Mouse (Mus musculus): ENCODE data around the gene Hpf1. TPM values are rescaled to one million over a fixed set of nuclear protein-coding genes. Genes with fewer than 3 reads are reported as not detected.
A peak's percentile ranks its signal among the peaks of the same experiment; 100 is the strongest.

Gene Hpf1
- polyA plus RNA-seq, 1 experiment = 50.7 TPM

GRCm38 (mm10) chr8:60938717-60939424, 48.7 kb downstream of the Hpf1 start:
- TF ChIP-seq POLR2A (IDR thresholded peaks at IDR 0.05; ENCODE audit: extremely low read depth, insufficient read depth, low read length) (no peak), CTCF (IDR thresholded peaks at IDR 0.05; ENCODE audit: extremely low read depth, insufficient read depth, low read length) (no peak)
- H3K4me1 ChIP-seq (ENCODE audit: control insufficient read depth, insufficient read depth, low read length) = no peaks in the 10 kb centered on the region; the same call in 1 of the 2 replicates
- H3K27ac ChIP-seq (ENCODE audit: insufficient read depth, low read length) = no peak overlapping the region
- no peak overlapping the region for H3K4me3 ChIP-seq (ENCODE audit: insufficient read depth, low read length)

GRCm38 (mm10) chr8:60942867-60943266, 52.6 kb downstream of the Hpf1 start:
- Histone ChIP-seq H3K4me1 (ENCODE audit: control insufficient read depth, insufficient read depth, low read length) (no peaks in the 10 kb centered on the region; the same call in 1 of the 2 replicates), H3K4me3 (ENCODE audit: insufficient read depth, low read length) (no peak overlapping the region), H3K27ac (ENCODE audit: insufficient read depth, low read length) (no peak overlapping the region)
- no peak for TF ChIP-seq POLR2A (IDR thresholded peaks at IDR 0.05; ENCODE audit: extremely low read depth, insufficient read depth, low read length)
- TF ChIP-seq CTCF (IDR thresholded peaks at IDR 0.05; ENCODE audit: extremely low read depth, insufficient read depth, low read length) = no peak

DNA sequence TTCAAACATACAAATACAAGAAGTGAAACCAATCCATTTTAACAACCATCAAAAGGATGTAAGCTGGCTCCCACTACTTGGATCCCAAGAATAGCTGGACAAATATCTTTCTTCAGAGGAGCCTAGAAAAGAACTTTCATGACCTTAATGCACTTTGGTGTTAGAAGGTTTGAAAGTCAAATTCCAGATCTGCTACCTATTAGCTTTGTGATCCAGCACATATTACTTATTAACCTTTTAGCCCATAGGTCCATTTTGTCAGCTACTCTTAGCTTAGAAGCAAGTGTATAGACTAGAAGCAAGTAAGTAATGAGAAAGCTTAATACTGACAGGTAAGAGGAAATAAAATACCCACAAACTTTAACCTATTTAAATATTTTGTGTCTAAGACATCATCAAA, 57.3 kb downstream of the Hpf1 start:
- Histone ChIP-seq H3K4me3 (ENCODE audit: insufficient read depth, low read length) (no peak overlapping the region), H3K27ac (ENCODE audit: insufficient read depth, low read length) (no peak overlapping the region), H3K4me1 (ENCODE audit: control insufficient read depth, insufficient read depth, low read length) (peaks cover 1% of the 10 kb centered on the region; the same call in 1 of the 2 replicates)
- TF ChIP-seq CTCF (IDR thresholded peaks at IDR 0.05; ENCODE audit: extremely low read depth, insufficient read depth, low read length) = no peak
- TF ChIP-seq POLR2A (IDR thresholded peaks at IDR 0.05; ENCODE audit: extremely low read depth, insufficient read depth, low read length) = no peak

DNA sequence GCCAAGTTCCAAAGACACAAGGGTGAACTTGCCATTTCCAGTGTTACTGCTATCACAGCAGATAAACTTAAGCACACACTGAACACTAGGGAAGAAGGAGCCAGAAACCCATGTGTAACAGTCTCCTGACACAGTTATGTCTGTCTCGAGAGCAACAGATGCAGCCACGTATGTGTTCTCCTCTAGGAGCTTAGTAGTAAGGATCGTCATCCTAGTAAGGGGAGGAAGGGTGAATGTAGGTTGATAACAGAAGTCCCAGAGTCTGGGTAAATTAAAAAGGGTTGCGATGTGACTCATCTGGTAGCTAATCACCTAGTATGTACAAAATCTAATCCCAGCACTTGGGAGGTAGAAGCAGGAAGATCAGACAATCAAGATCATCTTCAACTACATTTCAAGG, 59.6 kb downstream of the Hpf1 start:
- H3K4me1 ChIP-seq (ENCODE audit: control insufficient read depth, insufficient read depth, low read length) = peaks cover 1% of the 10 kb centered on the region; the same call in 1 of the 2 replicates
- TF ChIP-seq POLR2A (IDR thresholded peaks at IDR 0.05; ENCODE audit: extremely low read depth, insufficient read depth, low read length) = no peak
- no peak for TF ChIP-seq CTCF (IDR thresholded peaks at IDR 0.05; ENCODE audit: extremely low read depth, insufficient read depth, low read length)
- no peak overlapping the region for H3K4me3 ChIP-seq (ENCODE audit: insufficient read depth, low read length)
- H3K27ac ChIP-seq (ENCODE audit: insufficient read depth, low read length) = no peak overlapping the region

GRCm38 (mm10) chr8:60951271-60951670, 61.1 kb downstream of the Hpf1 start:
- TF ChIP-seq POLR2A (IDR thresholded peaks at IDR 0.05; ENCODE audit: extremely low read depth, insufficient read depth, low read length) (no peak), CTCF (IDR thresholded peaks at IDR 0.05; ENCODE audit: extremely low read depth, insufficient read depth, low read length) (no peak)
- Histone ChIP-seq H3K27ac (ENCODE audit: insufficient read depth, low read length) (no peak overlapping the region), H3K4me3 (ENCODE audit: insufficient read depth, low read length) (no peak overlapping the region), H3K4me1 (ENCODE audit: control insufficient read depth, insufficient read depth, low read length) (peaks cover 1% of the 10 kb centered on the region; the same call in 1 of the 2 replicates)

GRCm38 (mm10) chr8:60951757-60952156, 61.5 kb downstream of the Hpf1 start:
- TF ChIP-seq CTCF (IDR thresholded peaks at IDR 0.05; ENCODE audit: extremely low read depth, insufficient read depth, low read length) (no peak), POLR2A (IDR thresholded peaks at IDR 0.05; ENCODE audit: extremely low read depth, insufficient read depth, low read length) (no peak)
- no peak overlapping the region for H3K4me3 ChIP-seq (ENCODE audit: insufficient read depth, low read length)
- no peak overlapping the region for H3K27ac ChIP-seq (ENCODE audit: insufficient read depth, low read length)
- peaks cover 1% of the 10 kb centered on the region; the same call in 1 of the 2 replicates for H3K4me1 ChIP-seq (ENCODE audit: control insufficient read depth, insufficient read depth, low read length)

GRCm38 (mm10) chr8:60952803-60953202, 62.6 kb downstream of the Hpf1 start:
- peaks cover 1% of the 10 kb centered on the region; the same call in 1 of the 2 replicates for H3K4me1 ChIP-seq (ENCODE audit: control insufficient read depth, insufficient read depth, low read length)
- H3K27ac ChIP-seq (ENCODE audit: insufficient read depth, low read length) = no peak overlapping the region
- no peak overlapping the region; the same call in 1 of the 2 replicates for H3K4me3 ChIP-seq (ENCODE audit: insufficient read depth, low read length)
- TF ChIP-seq POLR2A (IDR thresholded peaks at IDR 0.05; ENCODE audit: extremely low read depth, insufficient read depth, low read length) (no peak), CTCF (IDR thresholded peaks at IDR 0.05; ENCODE audit: extremely low read depth, insufficient read depth, low read length) (no peak)

- TF ChIP-seq POLR2A (IDR thresholded peaks at IDR 0.05; ENCODE audit: extremely low read depth, insufficient read depth, low read length) = peak; percentile 69; the same call in 1 of the 2 replicates
- no peak for TF ChIP-seq CTCF (IDR thresholded peaks at IDR 0.05; ENCODE audit: extremely low read depth, insufficient read depth, low read length)
- H3K4me3 ChIP-seq (ENCODE audit: insufficient read depth, low read length) = peak overlapping the region; percentile 52
These were observed 64.2 kb downstream of the Hpf1 start for GRCm38 (mm10) chr8:60954281-60955014.

GRCm38 (mm10) chr8:60956847-60957246, 66.6 kb downstream of the Hpf1 start:
- Histone ChIP-seq H3K4me1 (ENCODE audit: control insufficient read depth, insufficient read depth, low read length) (no peaks in the 10 kb centered on the region; the same call in 1 of the 2 replicates), H3K27ac (ENCODE audit: insufficient read depth, low read length) (no peak overlapping the region), H3K4me3 (ENCODE audit: insufficient read depth, low read length) (no peak overlapping the region)
- TF ChIP-seq POLR2A (IDR thresholded peaks at IDR 0.05; ENCODE audit: extremely low read depth, insufficient read depth, low read length) (no peak), CTCF (IDR thresholded peaks at IDR 0.05; ENCODE audit: extremely low read depth, insufficient read depth, low read length) (no peak)

More at GRCm38 (mm10) chr8:60954281-60955014, 64.2 kb downstream of the Hpf1 start:
- Histone ChIP-seq H3K4me1 (ENCODE audit: control insufficient read depth, insufficient read depth, low read length) (peaks cover 1% of the 10 kb centered on the region; the same call in 1 of the 2 replicates), H3K27ac (ENCODE audit: insufficient read depth, low read length) (peak overlapping the region; percentile 63)

Other genes with a start within 250 kb of the Hpf1 start
- 69.5 and 71.5 TPM in 2 replicates for gene Clcn3, start 92.9 kb downstream of the Hpf1 start, polyA plus RNA-seq (2012; rRNA removed)
- gene Nek1, start 102.8 kb downstream of the Hpf1 start, polyA plus RNA-seq (2012; rRNA removed) = 28.4 and 29.9 TPM in 2 replicates

Measured in cortical plate, adult 2 months (tissue).